Mouse (Mus musculus) embryonic facial prominence, embryonic 13.5 days (tissue): ENCODE data around the gene Strn3. TPM values are rescaled to one million over a fixed set of nuclear protein-coding genes. Genes with fewer than 3 reads are reported as not detected.
"Not testable (repeated sequence)": the region's sequence is repeated elsewhere in the genome, so short reads cannot be mapped to it uniquely, and the experiment has no call there.

Source experiments
- ATAC-seq: fragments of 200-750 bp; cut with Nextera tagmentation; 2 replicates; pipeline ENCODE4 v1.8.0; 2017; ENCODE audit warnings: low read depth; ENCODE audit not compliant: insufficient number of reproducible peaks, insufficient read depth, low FRiP score, low TSS enrichment
- H3K27ac ChIP-seq: fragments of 300-500 bp; sonication (generic); 2 replicates; pipeline ENCODE4 v1.5.1; 2015; ENCODE audit warnings: moderate library complexity, mild to moderate bottlenecking, inconsistent platforms
- H3K27me3 ChIP-seq: fragments of 300-500 bp; sonication (generic); 2 replicates; pipeline ENCODE4 v1.6.1; 2015; ENCODE audit warnings: mild to moderate bottlenecking, inconsistent platforms
- H3K36me3 ChIP-seq: fragments of 300-500 bp; sonication (generic); 2 replicates; pipeline ENCODE4 v1.6.1; 2015; ENCODE audit warnings: mild to moderate bottlenecking, inconsistent platforms
- H3K4me1 ChIP-seq: fragments of 300-500 bp; sonication (generic); 2 replicates; pipeline ENCODE4 v1.6.1; 2015; ENCODE audit warnings: inconsistent platforms
- H3K4me2 ChIP-seq: fragments of 300-500 bp; sonication (generic); 2 replicates; pipeline ENCODE4 v1.6.1; 2015; ENCODE audit warnings: moderate library complexity, mild to moderate bottlenecking, inconsistent platforms
- H3K4me3 ChIP-seq: fragments of 300-500 bp; sonication (generic); 2 replicates; pipeline ENCODE4 v1.5.1; 2015; ENCODE audit warnings: mild to moderate bottlenecking, inconsistent platforms
- H3K9ac ChIP-seq: fragments of 300-500 bp; sonication (generic); 2 replicates; pipeline ENCODE4 v1.6.1; 2015; ENCODE audit warnings: mild to moderate bottlenecking, inconsistent platforms
- H3K9me3 ChIP-seq: fragments of 300-500 bp; sonication (generic); 2 replicates; pipeline ENCODE4 v1.6.1; 2016; ENCODE audit warnings: inconsistent platforms
- WGBS: fragments of 180-500 bp; shearing (Covaris S2); methylation state at CpG from one replicate; pipeline ENCODE4 v1.1.7; 2015; ENCODE audit warnings: mixed read lengths; 5-methylcytosine and 5-hydroxymethylcytosine counted together
- polyA plus RNA-seq: library from polyadenylated mRNA; unstranded; fragments of >200 nt; fragmentation: Nextera tagmentation; extraction: Ambion mirVana; gene quantifications from 2 replicates; pipeline ENCODE4 v1.2.1, GENCODE M21; 2015

The Strn3 gene
- polyA plus RNA-seq, 1 experiment from 2014 or later: 54.0 TPM

DNA sequence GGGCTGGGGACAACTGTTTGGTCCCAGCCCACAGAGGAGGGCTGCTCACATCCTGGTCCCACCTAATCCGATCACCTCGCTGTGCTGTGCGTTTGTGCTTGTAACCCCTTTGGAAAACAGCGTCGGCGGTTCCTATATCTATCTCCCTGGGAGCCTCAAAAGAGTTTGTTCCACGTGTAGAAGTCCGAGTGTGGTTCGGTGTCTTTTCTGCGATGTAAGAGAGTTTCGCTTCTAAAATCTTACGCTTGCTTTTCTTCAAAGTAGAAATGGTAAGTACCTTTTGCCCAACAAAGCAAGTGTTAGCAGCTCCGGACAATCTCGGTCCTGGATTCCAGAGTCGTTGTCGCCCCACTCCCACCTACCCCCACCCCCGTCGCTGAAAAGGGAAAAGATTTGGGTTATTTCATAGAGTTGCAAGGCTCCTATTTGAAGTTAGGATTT is 97.6 kb downstream of the Strn3 start:
- H3K4me2 ChIP-seq: peak overlapping the region; percentile 100
- peak overlapping the region; percentile 65 for H3K9ac ChIP-seq
- H3K9me3 ChIP-seq: 0 out of 2 replicates have a peak, but pooled peaks cover 3% of the 10 kb centered on the region
- 2% methylated on average over 18 of the region's 18 CpGs for WGBS
- peak overlapping the region; percentile 62 for H3K4me3 ChIP-seq
- no peaks in the 10 kb centered on the region for H3K36me3 ChIP-seq
- ATAC-seq: no peak
- H3K4me1 ChIP-seq: peaks cover 15% of the 10 kb centered on the region
- no peak overlapping the region for H3K27ac ChIP-seq
- peaks cover 62% of the 10 kb centered on the region for H3K27me3 ChIP-seq

DNA sequence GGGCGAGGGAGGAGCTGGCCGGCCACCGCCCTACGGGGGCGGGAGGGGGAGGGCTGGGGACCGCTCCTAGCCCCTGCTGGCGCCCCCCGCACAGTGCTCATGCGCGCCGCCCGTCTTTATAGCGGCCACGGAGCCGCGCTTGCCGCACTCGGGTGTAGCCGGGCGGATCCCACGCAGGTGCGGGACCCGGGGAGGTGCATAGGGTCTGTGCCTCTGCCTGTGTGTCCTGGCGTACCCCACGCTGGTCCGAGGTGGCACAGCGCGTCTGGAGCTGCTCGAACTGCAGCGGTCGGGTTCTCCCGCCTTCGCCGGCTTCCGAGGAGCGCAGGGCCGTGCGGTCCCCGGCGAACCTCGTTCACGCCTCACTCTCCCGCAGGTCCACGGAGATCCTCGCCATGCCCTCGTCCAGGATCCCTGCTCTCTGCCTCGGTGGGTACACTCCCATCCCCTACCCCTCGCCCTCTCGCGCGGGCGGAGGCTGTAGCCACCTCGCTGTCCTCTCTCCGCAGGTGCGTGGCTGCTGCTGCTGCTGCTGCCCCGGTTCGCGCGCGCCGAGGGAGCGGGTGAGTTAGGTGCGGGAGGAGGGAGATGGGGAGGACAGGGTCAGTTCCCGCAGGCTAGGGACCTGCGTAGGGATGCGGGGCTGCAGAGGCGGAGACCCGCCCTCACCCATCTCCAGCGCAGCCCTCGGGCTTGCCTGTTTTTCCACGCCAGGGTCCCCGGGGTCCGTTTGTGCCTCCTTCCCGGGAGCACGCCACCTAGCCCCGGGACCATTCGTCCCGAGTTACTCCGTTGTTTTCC is 98.3 kb downstream of the Strn3 start, which contains the start of gene Coch:
Gene Coch (plus strand): TSS at position 113 of the 801 bp plus-strand sequence.
- Histone ChIP-seq H3K4me1 (peaks cover 15% of the 10 kb centered on the region), H3K9ac (peak within 1 kb of the TSS; percentile 65), H3K27ac (no peak within 1 kb of the TSS), H3K36me3 (no peaks in the 10 kb centered on the region), H3K9me3 (0 out of 2 replicates have a peak, but pooled peaks cover 3% of the 10 kb centered on the region), H3K4me2 (peak within 1 kb of the TSS; percentile 100), H3K27me3 (peaks cover 62% of the 10 kb centered on the region), H3K4me3 (peak within 1 kb of the TSS; percentile 62)
- ATAC-seq: peak; percentile 70
- WGBS: under 1% methylated on average over 74 of the region's 79 CpGs

DNA sequence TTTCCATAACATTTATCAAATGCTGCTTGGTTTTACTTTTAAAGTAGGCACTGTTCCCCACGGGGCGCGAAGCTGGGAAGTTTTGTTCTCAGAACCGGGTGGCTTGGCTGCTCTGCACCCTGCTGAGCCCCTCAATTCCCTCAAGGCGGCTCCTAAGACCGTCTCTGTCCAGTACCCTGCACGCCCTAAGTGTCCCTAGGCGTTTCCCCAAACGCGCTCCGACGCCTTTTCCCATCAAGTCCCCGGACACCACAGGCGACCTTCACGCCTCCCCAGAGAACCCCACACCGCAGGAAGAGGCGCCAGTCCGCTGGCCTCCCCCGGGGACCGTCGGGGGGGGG is 98.8 kb downstream of the Strn3 start:
- WGBS: under 1% methylated on average over 21 of the region's 21 CpGs
- Histone ChIP-seq H3K9me3 (0 out of 2 replicates have a peak, but pooled peaks cover 3% of the 10 kb centered on the region), H3K4me2 (peak overlapping the region; percentile 100), H3K27ac (no peak overlapping the region), H3K9ac (peak overlapping the region; percentile 65), H3K4me1 (peaks cover 15% of the 10 kb centered on the region), H3K4me3 (peak overlapping the region; percentile 62), H3K36me3 (no peaks in the 10 kb centered on the region), H3K27me3 (peaks cover 62% of the 10 kb centered on the region)
- 0 out of 2 replicates have a peak, but pooled peaks have one; percentile 44 for ATAC-seq

DNA sequence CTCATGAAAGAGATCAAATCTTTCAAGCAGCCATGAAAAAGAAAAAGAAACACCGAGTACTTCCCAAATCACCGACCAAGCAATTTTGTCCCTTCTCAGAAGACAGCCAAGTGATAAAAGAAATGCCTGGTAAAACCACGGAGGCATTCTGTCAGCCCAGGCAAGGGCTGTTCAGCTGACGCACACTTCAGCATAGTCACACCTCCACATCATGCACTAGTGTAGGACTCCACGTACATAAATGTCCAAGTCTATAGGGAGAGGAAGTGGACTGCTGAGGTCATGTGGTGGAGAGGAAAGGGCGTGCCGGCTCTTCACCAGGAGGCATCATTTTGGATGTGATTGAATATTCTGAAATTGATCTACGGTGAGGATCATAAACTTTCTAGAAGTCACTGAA is 99.8 kb downstream of the Strn3 start:
- peaks cover 15% of the 10 kb centered on the region for H3K4me1 ChIP-seq
- H3K9me3 ChIP-seq: 0 out of 2 replicates have a peak, but pooled peaks cover 3% of the 10 kb centered on the region
- H3K9ac ChIP-seq: no peak overlapping the region
- no peak overlapping the region for H3K4me2 ChIP-seq
- no peak overlapping the region for H3K27ac ChIP-seq
- no peak for ATAC-seq
- H3K27me3 ChIP-seq: peaks cover 62% of the 10 kb centered on the region
- WGBS: 73% methylated on average over 8 of the region's 8 CpGs
- no peak overlapping the region for H3K4me3 ChIP-seq
- H3K36me3 ChIP-seq: no peaks in the 10 kb centered on the region

DNA sequence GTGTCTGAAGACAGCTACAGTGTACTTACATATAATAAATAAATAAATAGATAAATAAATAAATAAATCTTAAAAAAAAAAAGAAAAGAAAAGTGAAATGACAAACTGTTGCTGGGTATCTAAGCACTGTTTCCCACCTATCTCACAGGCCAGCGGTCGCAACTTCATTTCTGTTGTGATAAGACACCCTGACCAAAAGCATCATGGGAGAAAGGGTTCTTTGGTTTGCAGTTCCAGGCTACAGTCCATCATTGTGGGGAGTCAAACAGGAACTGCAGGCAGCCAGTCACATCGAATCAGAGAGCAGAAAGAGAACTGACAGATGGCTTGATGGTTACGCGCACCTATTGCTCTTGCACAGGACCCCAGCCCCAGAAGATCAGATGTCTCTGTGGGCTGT is 102.4 kb downstream of the Strn3 start:
- Histone ChIP-seq H3K4me2 (no peak overlapping the region), H3K27ac (no peak overlapping the region), H3K36me3 (no peaks in the 10 kb centered on the region), H3K9me3 (0 out of 2 replicates have a peak, but pooled peaks cover 3% of the 10 kb centered on the region), H3K9ac (no peak overlapping the region), H3K4me3 (no peak overlapping the region), H3K27me3 (peaks cover 37% of the 10 kb centered on the region), H3K4me1 (peaks cover 14% of the 10 kb centered on the region)
- WGBS: 86% methylated on average over 5 of the region's 5 CpGs
- ATAC-seq: no peak

DNA sequence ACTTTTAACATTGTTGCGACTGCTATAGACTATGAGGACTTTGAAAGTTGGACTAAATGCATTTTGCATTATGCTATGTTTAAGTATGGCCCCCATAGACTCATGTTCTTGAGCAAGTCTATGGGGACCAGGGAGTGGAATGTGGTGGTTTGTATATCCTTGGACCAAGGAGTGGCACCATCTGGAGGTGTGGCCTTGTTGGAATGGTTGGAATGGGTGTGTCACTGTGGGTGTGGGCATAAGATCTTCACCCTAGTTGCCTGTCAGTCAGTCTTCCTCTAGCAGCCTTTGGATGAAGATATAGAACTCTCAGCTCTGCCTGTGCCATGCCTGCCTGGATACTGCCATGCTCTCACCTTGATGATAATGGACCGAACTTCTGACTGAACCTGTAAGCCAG is 113.9 kb downstream of the Strn3 start:
- not testable (repeated sequence) for H3K27ac ChIP-seq, ATAC-seq, H3K9ac ChIP-seq, H3K4me3 ChIP-seq, H3K4me1 ChIP-seq, H3K27me3 ChIP-seq, H3K4me2 ChIP-seq, H3K9me3 ChIP-seq, H3K36me3 ChIP-seq
- WGBS: 92% methylated on average over 2 of the region's 2 CpGs

DNA sequence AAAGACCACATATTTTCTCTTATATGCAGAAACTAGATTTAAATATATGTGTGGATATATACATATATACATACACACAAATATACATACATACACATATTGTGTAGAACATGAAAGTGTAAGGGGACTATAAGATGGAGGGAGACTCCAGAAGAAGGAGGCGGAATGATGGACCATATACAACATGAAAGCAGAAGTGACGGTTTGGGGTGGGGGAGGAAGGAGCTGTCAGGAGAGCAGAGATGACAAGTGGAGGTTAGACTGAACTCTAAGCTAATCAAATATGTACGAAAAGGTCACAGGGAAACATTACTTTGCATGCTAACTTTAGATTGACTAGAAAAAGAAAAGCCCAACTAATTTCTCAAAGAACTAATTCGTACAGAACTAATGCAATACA is 119.0 kb downstream of the Strn3 start:
- no peak for ATAC-seq
- Histone ChIP-seq H3K4me1 (no peaks in the 10 kb centered on the region), H3K9ac (no peak overlapping the region), H3K4me2 (no peak overlapping the region), H3K9me3 (no peaks in the 10 kb centered on the region), H3K36me3 (no peaks in the 10 kb centered on the region), H3K4me3 (no peak overlapping the region), H3K27ac (no peak overlapping the region), H3K27me3 (no peaks in the 10 kb centered on the region)
- 67% methylated on average over 4 of the region's 4 CpGs for WGBS

DNA sequence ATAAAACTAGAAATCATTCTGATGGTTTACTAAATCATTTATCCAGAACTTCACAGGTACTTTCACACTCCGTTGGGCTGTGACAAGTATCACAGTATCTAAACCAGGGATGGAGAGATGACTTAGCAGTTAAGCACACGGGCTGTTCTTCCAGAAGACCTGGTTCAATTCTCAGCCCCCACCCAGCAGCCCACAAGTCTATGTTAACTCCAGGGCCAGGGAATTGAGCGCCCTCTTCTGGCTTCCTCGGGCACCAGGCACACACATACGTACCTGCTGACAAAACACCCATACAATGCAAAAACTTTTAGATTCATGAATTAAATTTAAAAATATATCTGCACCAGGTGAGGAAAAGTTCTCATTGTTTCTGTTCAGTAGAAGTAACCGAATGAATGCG is 121.8 kb downstream of the Strn3 start:
- Histone ChIP-seq H3K4me1 (no peaks in the 10 kb centered on the region), H3K9ac (no peak overlapping the region), H3K27me3 (no peaks in the 10 kb centered on the region), H3K27ac (no peak overlapping the region), H3K9me3 (peaks cover 4% of the 10 kb centered on the region; the same call in 1 of the 2 replicates), H3K4me3 (no peak overlapping the region), H3K36me3 (no peaks in the 10 kb centered on the region), H3K4me2 (no peak overlapping the region)
- ATAC-seq: no peak
- 67% methylated on average over 7 of the region's 7 CpGs for WGBS

DNA sequence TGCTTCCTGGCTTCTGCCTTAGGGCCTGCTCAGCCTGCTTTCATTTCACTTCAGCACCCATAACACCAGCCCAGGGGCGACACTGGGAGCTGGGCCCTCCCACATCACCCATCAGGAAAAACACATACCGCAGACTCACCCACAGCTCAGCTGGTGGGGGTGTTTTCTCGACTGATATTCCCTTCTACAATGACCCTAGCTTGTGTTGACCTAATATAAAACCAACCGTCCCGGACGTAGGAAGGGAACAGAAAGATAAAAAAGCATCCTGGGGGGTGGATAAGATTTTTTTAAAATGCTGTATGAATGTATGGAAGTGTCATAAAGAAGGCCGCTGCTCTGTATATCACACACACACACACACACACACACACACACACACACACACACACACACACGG is 122.2 kb downstream of the Strn3 start:
- Histone ChIP-seq H3K4me1 (no peaks in the 10 kb centered on the region), H3K27ac (no peak overlapping the region), H3K4me2 (no peak overlapping the region), H3K4me3 (no peak overlapping the region), H3K27me3 (no peaks in the 10 kb centered on the region), H3K9ac (no peak overlapping the region), H3K36me3 (no peaks in the 10 kb centered on the region), H3K9me3 (peaks cover 4% of the 10 kb centered on the region; the same call in 1 of the 2 replicates)
- WGBS: 85% methylated on average over 8 of the region's 8 CpGs
- ATAC-seq: no peak

DNA sequence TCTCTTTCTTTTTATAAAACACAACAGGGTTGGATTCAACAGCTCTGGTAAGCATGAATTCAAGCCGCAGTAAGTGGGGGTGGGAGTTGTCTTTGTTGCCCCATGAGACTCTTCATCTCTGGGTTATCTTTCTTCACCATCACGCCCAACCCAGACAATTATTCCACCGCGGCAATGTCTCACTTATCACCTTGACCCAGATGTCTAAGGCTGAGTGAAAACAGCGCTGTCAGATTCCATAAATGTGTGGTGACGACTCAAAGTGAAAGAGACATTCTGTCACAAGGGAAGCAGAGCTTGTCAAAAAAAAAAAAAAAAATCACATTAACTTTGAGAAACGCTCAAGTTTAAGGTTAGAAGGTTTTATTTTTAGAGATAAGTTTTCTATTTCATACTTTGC is 124.5 kb downstream of the Strn3 start:
- no peaks in the 10 kb centered on the region for H3K36me3 ChIP-seq
- H3K9me3 ChIP-seq: peaks cover 4% of the 10 kb centered on the region; the same call in 1 of the 2 replicates
- no peaks in the 10 kb centered on the region for H3K4me1 ChIP-seq
- no peak for ATAC-seq
- H3K27me3 ChIP-seq: no peaks in the 10 kb centered on the region
- no peak overlapping the region for H3K4me3 ChIP-seq
- 80% methylated on average over 7 of the region's 7 CpGs for whole genome bisulfite sequencing
- no peak overlapping the region for H3K9ac ChIP-seq
- H3K4me2 ChIP-seq: no peak overlapping the region
- H3K27ac ChIP-seq: no peak overlapping the region

DNA sequence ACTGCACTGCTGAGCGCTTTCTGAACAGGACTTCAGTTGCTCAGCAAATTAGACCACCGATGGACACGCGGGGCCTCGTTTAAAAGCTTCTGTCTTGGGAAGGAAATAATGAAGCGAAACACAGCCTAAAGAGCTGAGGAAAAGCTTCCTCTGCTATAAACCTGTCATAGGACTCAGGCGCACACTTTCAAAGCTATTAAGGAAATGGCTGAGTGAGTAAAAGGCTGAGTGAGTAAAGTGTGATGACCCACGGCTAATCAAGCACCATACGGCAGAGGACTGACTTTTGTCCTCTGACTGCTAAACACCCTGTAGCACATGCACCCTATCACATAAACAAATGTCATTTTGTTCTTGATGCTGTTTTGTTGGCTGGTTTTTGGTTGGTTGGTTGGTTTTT is 130.3 kb downstream of the Strn3 start:
- Histone ChIP-seq H3K36me3 (no peaks in the 10 kb centered on the region), H3K4me2 (no peak overlapping the region), H3K9me3 (peaks cover 4% of the 10 kb centered on the region; the same call in 1 of the 2 replicates), H3K27ac (no peak overlapping the region), H3K9ac (no peak overlapping the region), H3K27me3 (no peaks in the 10 kb centered on the region), H3K4me3 (no peak overlapping the region), H3K4me1 (no peaks in the 10 kb centered on the region)
- no peak for ATAC-seq
- 78% methylated on average over 9 of the region's 9 CpGs for WGBS
